Mouse (Mus musculus): ENCODE data around the gene Rnd3. TPM values are rescaled to one million over a fixed set of nuclear protein-coding genes. Genes with fewer than 3 reads are reported as not detected.

The Rnd3 gene
- polyA plus RNA-seq, 1 experiment from 2014 or later, result 155 TPM

DNA sequence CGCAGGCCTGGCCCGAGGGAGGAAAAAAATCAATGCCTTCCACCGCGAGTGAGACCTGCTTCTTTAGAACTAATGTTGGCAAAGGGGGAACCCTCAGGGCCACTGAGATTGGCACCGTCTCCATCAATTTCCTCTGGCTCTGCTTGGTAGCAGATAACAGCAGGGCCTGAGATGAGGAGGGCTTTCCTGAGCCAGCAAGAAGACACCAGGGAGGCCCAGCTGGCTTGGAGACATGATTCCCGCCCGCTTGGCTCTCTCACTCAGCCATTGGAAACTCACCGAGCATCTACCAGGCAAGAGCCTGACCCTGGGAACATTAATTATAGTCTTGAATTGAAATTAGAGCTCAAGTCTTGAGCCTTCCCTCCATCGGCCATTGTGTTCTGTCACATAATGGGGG, 48.9 kb downstream of the Rnd3 start:
- H3K4me3 ChIP-seq, result no peak overlapping the region
- H3K27me3 ChIP-seq (ENCODE audit: low read depth, poor library complexity, severe bottlenecking), result no peaks in the 10 kb centered on the region
- peaks cover 14% of the 10 kb centered on the region for H3K4me1 ChIP-seq
- H3K36me3 ChIP-seq, result no peaks in the 10 kb centered on the region
- peak overlapping the region; percentile 46 for H3K27ac ChIP-seq (replicated peaks)
- 74% methylated on average over 9 of the region's 9 CpGs for WGBS
- H3K9me3 ChIP-seq (replicated peaks), result no peaks in the 10 kb centered on the region
- DNase-seq (ENCODE audit: low spot score), result no peak

GRCm38 (mm10) chr2:51099240-51099639, 49.7 kb downstream of the Rnd3 start:
- DNase-seq (ENCODE audit: low spot score), result no peak
- Histone ChIP-seq H3K27ac (replicated peaks) (no peak overlapping the region), H3K4me3 (no peak overlapping the region), H3K4me1 (peaks cover 14% of the 10 kb centered on the region), H3K9me3 (replicated peaks) (no peaks in the 10 kb centered on the region), H3K27me3 (ENCODE audit: low read depth, poor library complexity, severe bottlenecking) (no peaks in the 10 kb centered on the region), H3K36me3 (no peaks in the 10 kb centered on the region)
- 88% methylated on average over 1 of the region's 1 CpGs for WGBS

DNA sequence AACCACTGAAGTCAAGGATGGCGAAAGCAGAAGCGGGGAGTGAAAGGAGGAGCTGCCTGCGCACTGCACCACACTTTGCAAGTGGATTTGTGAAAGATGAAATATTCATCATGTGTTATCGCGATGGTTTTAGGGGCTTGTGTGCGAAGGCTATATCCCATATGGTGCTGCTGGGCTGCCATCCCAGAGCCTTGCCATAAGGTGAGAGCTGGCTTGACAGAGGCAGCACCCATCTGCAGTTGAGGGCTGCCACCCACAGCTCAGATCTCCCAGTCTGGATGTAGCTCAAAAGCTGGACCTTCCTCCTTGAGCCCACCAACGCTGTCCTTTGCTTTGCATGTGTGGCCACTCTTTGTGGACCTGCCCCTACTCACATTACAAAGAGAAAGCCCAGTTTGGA, 58.2 kb downstream of the Rnd3 start:
- 75% methylated on average over 7 of the region's 7 CpGs for WGBS
- no peaks in the 10 kb centered on the region for H3K27me3 ChIP-seq (ENCODE audit: low read depth, poor library complexity, severe bottlenecking)
- DNase-seq (ENCODE audit: low spot score), result no peak

GRCm38 (mm10) chr2:51090049-51090448, 58.9 kb downstream of the Rnd3 start:
- Histone ChIP-seq H3K27ac (replicated peaks) (peak overlapping the region; percentile 92), H3K9me3 (replicated peaks) (no peaks in the 10 kb centered on the region), H3K27me3 (ENCODE audit: low read depth, poor library complexity, severe bottlenecking) (no peaks in the 10 kb centered on the region), H3K4me3 (no peak overlapping the region), H3K4me1 (peaks cover 67% of the 10 kb centered on the region), H3K36me3 (no peaks in the 10 kb centered on the region)
- 31% methylated on average over 8 of the region's 8 CpGs for WGBS
- no peak for DNase-seq (ENCODE audit: low spot score)

More for the DNA sequence above, 58.2 kb downstream of the Rnd3 start:
- H3K9me3 ChIP-seq (replicated peaks), result no peaks in the 10 kb centered on the region
- H3K4me3 ChIP-seq, result no peak overlapping the region
- peak overlapping the region; percentile 92 for H3K27ac ChIP-seq (replicated peaks)
- peaks cover 61% of the 10 kb centered on the region for H3K4me1 ChIP-seq
- no peaks in the 10 kb centered on the region for H3K36me3 ChIP-seq

- Histone ChIP-seq H3K27me3 (ENCODE audit: low read depth, poor library complexity, severe bottlenecking) (no peaks in the 10 kb centered on the region), H3K4me3 (no peak overlapping the region), H3K27ac (replicated peaks) (peak overlapping the region; percentile 92), H3K9me3 (replicated peaks) (no peaks in the 10 kb centered on the region), H3K36me3 (no peaks in the 10 kb centered on the region), H3K4me1 (peaks cover 71% of the 10 kb centered on the region)
- WGBS, result 80% methylated on average over 11 of the region's 11 CpGs
- no peak for DNase-seq (ENCODE audit: low spot score)
Observed at GRCm38 (mm10) chr2:51088843-51089573, 59.9 kb downstream of the Rnd3 start.

DNA sequence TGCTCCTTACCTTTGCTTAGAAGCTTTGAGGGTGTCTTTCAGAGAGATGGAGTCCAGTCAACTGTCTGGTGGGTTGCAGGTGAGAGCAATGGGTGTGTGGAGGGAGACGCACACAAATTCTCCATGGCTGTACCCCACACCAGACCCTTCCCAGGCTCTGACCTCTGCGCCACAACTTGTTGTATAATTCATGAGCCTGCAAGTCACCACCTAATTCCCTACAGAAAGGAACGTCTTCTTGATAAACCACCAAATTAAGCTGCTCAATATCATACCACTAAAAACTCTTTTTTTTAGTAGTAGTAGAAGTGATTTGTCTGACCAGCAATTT, 60.8 kb downstream of the Rnd3 start:
- Histone ChIP-seq H3K4me3 (peak overlapping the region; percentile 39), H3K4me1 (peaks cover 78% of the 10 kb centered on the region), H3K27me3 (ENCODE audit: low read depth, poor library complexity, severe bottlenecking) (no peaks in the 10 kb centered on the region), H3K9me3 (replicated peaks) (no peaks in the 10 kb centered on the region), H3K27ac (replicated peaks) (peak overlapping the region; percentile 92), H3K36me3 (no peaks in the 10 kb centered on the region)
- no peak for DNase-seq (ENCODE audit: low spot score)
- 28% methylated on average over 3 of the region's 3 CpGs for WGBS

GRCm38 (mm10) chr2:51087307-51088122, 61.4 kb downstream of the Rnd3 start:
- WGBS, result 25% methylated on average over 12 of the region's 12 CpGs
- no peaks in the 10 kb centered on the region for H3K36me3 ChIP-seq
- H3K27me3 ChIP-seq (ENCODE audit: low read depth, poor library complexity, severe bottlenecking), result no peaks in the 10 kb centered on the region
- peak overlapping the region; percentile 92 for H3K27ac ChIP-seq (replicated peaks)
- H3K4me3 ChIP-seq, result peak overlapping the region; percentile 39
- peak; percentile 70 for DNase-seq (ENCODE audit: low spot score)
- peaks cover 84% of the 10 kb centered on the region for H3K4me1 ChIP-seq
- H3K9me3 ChIP-seq (replicated peaks), result no peaks in the 10 kb centered on the region

DNA sequence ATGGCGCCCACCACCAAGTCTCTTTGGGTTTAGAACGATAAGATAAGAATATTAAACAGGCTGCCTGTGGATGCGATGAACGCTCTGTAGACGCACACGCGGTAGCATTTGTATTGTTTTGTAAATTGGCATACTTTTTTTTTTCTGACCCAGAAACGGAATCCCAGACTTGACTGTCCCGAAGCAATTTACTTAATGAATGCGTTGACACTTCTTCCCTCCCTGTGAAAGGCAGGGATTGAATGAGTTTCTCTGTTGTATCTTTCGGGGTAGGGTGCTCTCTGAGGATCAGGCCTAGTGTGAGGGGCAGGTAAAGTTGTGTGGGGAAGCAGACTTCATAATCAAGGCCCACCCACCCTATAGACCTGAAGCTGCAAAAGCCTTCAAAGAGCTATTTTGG, 63.8 kb downstream of the Rnd3 start:
- H3K9me3 ChIP-seq (replicated peaks), result no peaks in the 10 kb centered on the region
- no peak for DNase-seq (ENCODE audit: low spot score)
- H3K4me3 ChIP-seq, result no peak overlapping the region
- no peaks in the 10 kb centered on the region for H3K36me3 ChIP-seq
- 75% methylated on average over 11 of the region's 11 CpGs for WGBS
- H3K27me3 ChIP-seq (ENCODE audit: low read depth, poor library complexity, severe bottlenecking), result no peaks in the 10 kb centered on the region
- H3K27ac ChIP-seq (replicated peaks), result peak overlapping the region; percentile 75
- peaks cover 83% of the 10 kb centered on the region for H3K4me1 ChIP-seq

GRCm38 (mm10) chr2:51082714-51083351, 66.1 kb downstream of the Rnd3 start:
- peak; percentile 44 for DNase-seq (ENCODE audit: low spot score)

More at GRCm38 (mm10) chr2:51082714-51083351, 66.1 kb downstream of the Rnd3 start:
- H3K4me3 ChIP-seq, result no peak overlapping the region
- no peaks in the 10 kb centered on the region for H3K27me3 ChIP-seq (ENCODE audit: low read depth, poor library complexity, severe bottlenecking)
- WGBS, result 53% methylated on average over 13 of the region's 13 CpGs
- H3K4me1 ChIP-seq, result peaks cover 60% of the 10 kb centered on the region
- H3K27ac ChIP-seq (replicated peaks), result peak overlapping the region; percentile 74
- no peaks in the 10 kb centered on the region for H3K36me3 ChIP-seq
- no peaks in the 10 kb centered on the region for H3K9me3 ChIP-seq (replicated peaks)
